Mouse (Mus musculus) brain, embryonic 14.5 days (tissue): Measurements from ENCODE around the gene Nubpl. TPM values are rescaled to one million over a fixed set of nuclear protein-coding genes. Genes with fewer than 3 reads are reported as not detected.
A peak's percentile ranks its signal among the peaks of the same experiment; 100 is the strongest.
"Not testable (repeated sequence)": the region's sequence is repeated elsewhere in the genome, so short reads cannot be mapped to it uniquely, and the experiment has no call there.

Experiments used
- DNase-seq: peaks from one replicate; pipeline ENCODE4 v3.0.0-alpha.2; 2011; ENCODE audit warnings: low read depth
- CTCF ChIP-seq: fragments of 200-500 bp; IDR thresholded peaks from 2 replicates; pipeline ENCODE4 v1.5.1; 2012; ENCODE audit warnings: inconsistent platforms, mild to moderate bottlenecking, moderate library complexity, borderline replicate concordance; ENCODE audit not compliant: insufficient read depth, insufficient read length; ENCODE audit errors: extremely low read depth
- POLR2A ChIP-seq: fragments of 200-500 bp; IDR thresholded peaks from 2 replicates; pipeline ENCODE4 v1.6.1; 2012; ENCODE audit warnings: mild to moderate bottlenecking, inconsistent platforms, borderline replicate concordance; ENCODE audit not compliant: poor library complexity, insufficient read depth, insufficient read length, severe bottlenecking; ENCODE audit errors: extremely low read depth
- polyA plus RNA-seq: library from polyadenylated mRNA; depleted of rRNA; stranded (reverse); fragments of >200 nt; gene quantifications from 2 replicates; pipeline ENCODE4 v1.2.3, GENCODE M21; 2012; rRNA removed

The Nubpl gene
- polyA plus RNA-seq, result 3.8 and 4.4 TPM in 2 replicates

DNA sequence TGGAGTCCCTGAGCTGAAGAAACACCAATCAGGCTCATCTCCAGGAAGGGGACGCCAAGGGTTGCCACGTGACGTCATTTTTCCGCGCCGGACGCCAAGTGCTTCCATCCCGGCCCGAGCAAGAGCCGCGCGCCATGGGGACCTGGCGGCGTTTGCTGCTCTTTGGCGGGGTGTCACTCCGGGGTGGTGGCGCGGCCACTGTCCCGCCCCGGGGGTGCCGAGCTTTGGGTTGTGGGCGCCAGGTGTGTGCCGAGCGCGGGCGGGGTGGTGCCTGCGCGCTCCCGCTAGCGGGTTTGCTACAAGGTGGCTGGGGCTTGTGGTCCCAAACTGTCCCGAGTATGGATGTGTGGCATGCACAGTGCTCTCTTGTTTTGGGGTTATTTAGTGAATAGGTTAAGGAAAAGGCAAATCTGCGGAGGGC, at the start of gene Nubpl:
Gene Nubpl (plus strand): TSS at position 88 of the 421 bp plus-strand sequence.
- DNase-seq, result peak; percentile 98
- TF ChIP-seq CTCF (no peak), POLR2A (peak; percentile 76; the same call in 1 of the 2 replicates)

DNA sequence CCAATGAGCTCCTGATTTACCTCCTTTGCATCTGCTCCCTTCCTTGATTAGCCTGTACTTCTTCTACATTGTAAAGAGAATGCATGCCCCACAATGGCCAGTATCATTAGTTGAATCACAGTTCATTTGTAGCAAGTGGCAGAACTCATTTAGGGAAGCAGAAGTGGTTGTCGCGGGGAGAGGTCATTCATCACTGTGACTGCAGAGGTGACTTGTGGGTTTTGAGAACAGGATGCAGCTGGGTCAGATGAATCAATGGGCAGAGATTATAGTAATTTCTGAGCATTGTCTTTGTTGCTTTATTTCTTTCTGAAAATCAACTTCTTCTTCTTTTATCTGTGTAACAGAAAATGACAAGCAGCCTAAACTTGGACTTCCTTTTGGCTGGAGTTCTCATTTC, 48.2 kb upstream of the Nubpl start:
- TF ChIP-seq POLR2A (no peak), CTCF (no peak)
- peak; percentile 7 for DNase-seq

DNA sequence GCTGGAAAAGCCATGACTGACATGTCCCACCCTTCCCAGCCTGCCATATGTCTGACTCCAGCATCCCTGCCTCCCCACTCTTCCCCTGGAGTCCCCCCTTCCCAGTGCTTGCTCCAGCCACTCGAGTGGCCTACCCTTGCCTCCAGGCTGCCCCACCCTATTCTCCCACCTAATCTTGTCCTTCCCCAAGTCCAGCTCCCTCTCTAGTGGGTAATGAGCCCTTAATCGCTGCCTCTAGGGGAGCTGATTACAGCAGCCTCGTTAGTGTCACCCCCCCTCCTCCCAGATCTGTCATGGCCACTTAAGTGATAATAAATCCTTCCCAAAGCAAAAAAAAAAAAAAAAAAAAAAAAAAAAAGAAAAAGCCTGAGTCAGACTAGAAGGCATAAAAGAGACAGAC, 18.2 kb upstream of the Nubpl start:
- not testable (repeated sequence) for DNase-seq

DNA sequence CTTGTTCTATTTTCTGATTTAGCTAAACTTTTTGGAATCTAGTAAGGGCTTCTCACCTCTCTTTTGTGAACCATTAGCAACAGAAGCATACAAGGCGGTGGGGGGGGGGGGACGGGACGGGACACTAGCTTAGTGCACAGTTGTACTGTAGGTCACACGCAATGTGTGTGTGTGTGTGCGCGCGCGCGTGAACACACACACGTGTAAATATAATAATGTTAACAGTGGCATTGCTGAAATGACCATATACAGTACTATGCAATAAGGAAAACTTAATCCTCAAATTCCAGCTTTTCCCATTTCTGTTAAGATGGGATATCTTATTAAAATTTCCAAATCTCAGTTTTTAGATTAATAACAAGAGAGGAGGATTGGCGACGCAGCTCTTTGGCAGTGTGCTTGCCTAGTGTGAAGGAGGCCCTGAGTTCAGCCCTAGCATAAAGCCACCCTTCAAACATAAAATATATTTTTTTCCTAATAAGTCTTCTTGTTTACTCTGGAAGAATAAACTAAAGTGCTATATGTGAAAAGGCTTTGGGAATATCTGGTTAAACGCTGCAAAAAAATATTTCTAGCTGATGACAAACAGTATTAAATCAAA, 388 bp upstream of the Nubpl start:
- no peak for TF ChIP-seq CTCF
- no peak for TF ChIP-seq POLR2A
- no peak for DNase-seq

DNA sequence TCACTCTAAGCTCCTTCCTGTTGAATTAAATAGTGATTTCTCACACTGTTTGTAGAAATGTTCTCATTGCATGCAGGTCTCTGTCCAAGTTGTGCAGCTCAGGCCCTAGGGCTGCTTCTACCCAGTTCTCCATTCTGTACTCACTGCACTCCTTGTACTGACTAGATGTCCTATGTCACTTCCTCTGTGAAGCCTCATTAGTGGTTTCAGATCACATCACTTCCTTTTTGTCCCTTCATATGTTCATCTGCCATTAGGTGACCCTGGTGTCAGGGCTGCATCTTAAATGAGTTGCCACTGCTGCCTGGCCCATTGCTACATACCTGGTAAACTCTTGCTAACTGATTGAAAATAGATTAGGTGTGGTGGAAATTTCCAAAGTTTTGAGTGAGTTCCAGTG, 22.7 kb downstream of the Nubpl start:
- DNase-seq, result no peak
- TF ChIP-seq POLR2A (no peak), CTCF (no peak)

DNA sequence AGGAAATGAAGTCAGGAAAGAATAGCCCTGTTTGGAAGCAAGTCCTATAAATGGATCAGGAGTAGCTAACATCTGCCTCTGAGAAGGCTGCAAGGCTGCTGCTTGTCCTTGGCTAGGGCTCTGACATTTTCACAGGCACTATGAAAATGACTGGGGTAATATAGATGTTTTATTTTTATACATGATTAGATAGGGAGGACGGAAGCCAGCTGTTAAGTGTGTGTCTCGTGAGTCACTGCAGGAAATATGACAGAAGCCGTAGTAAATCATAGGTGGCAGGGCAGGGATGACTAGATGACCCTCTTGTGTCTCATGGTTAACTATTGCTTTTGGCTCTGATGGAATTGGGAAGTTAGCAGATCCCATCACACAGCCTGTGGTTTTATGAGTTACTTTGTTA, 28.9 kb downstream of the Nubpl start:
- DNase-seq, result no peak
- TF ChIP-seq CTCF, result no peak
- TF ChIP-seq POLR2A, result no peak

DNA sequence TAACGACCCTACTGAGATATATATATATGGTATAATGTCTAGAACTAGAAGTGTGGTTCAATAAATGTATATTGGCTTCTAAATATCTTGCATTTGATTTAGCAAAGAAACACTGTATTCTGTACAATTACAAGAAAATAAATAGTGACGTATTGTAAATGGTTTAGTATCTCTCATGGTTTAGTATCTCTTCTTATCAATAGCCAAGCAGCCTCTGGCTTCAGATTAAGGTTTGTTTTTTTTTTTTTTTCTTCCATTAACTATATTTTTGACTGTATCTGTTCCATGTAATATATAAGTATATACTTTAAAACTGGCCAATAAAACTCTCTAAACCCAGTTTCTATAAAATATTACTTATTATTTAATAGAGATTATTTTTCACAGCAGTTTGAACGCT, 31.5 kb downstream of the Nubpl start:
- no peak for TF ChIP-seq POLR2A
- no peak for TF ChIP-seq CTCF
- DNase-seq, result no peak

DNA sequence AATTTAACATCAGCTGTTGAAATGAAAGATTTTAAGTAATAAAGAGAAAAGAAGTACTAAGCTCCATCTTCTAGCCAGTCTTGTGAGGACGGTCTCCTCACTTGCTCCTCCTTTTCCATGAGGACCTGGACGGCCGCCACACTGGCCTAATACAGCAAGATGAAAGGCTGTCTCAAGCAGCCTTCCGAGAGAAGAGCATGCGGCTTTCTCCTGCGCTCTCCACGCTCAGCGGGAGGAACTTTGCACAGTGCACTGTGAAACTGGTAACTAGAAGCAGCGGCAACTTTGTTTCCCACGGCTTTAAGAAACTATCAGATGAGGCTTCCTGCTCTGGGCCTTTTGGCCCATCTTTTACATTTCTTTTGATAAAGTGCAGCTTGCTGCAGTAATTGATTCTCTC, 34.7 kb downstream of the Nubpl start:
- no peak for TF ChIP-seq POLR2A
- TF ChIP-seq CTCF, result no peak

DNA sequence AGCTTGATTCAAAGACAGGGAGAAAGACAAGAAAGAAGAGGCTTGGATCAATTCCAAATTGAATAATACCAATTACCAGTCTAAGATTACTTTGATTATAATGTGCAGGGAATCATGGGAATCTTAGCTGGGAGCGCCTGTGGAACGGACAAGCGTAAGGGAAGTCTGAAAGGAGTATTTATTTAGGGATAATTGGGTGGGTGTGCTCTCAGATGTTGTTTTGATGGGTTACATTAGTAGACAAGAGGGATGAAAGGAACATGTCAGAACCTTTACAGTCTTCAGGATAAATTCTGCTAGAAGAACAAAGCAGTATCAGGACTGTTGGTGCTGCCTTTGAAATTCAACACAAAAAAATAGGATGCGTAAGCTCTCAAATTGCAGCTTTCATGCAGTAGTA, 40.8 kb downstream of the Nubpl start:
- no peak for TF ChIP-seq POLR2A
- TF ChIP-seq CTCF, result no peak
- DNase-seq, result peak; percentile 94

More for the DNA sequence above, 34.7 kb downstream of the Nubpl start:
- DNase-seq, result peak; percentile 85

DNA sequence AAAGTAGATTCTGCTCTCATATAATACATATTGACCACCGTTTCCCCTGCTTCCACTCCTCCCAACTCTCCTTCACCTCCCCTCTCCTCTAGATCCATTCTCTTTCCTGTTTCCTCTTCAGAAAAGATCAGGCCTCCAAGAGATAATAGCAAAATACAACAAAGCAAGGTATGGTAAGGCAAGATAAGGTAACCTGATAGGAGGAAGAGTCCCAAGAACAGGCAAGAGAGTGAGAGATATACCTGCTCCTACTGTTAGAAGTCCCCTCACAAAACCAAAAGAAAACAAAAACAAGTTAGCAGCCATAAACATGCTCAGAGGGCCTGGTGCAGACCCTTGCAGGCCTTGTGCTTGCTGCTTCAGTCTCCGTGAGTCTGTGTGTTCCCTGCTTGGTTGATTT, 49.1 kb downstream of the Nubpl start:
- DNase-seq, result no peak

DNA sequence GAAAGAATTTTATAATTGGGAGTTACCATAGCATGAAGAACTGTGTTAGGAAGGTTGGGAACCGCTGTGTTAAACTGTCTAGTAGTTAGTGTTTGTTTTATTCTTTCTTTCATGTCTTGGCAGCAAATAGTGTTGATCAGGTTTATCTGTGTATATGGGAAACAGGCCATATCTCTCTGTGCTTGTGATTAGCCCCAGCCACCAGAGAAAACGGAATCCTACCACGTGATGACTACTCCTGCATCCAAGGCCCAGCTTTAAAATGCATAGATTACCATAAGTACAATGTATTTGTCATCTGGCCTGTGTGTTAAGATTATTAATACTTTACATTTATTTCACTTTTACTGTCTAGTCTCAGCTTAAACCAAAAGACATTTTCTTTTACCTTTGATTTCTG, 51.9 kb downstream of the Nubpl start:
- no peak for DNase-seq
- TF ChIP-seq CTCF, result no peak

More for the DNA sequence above, 49.1 kb downstream of the Nubpl start:
- TF ChIP-seq CTCF, result no peak
- TF ChIP-seq POLR2A, result no peak

DNA sequence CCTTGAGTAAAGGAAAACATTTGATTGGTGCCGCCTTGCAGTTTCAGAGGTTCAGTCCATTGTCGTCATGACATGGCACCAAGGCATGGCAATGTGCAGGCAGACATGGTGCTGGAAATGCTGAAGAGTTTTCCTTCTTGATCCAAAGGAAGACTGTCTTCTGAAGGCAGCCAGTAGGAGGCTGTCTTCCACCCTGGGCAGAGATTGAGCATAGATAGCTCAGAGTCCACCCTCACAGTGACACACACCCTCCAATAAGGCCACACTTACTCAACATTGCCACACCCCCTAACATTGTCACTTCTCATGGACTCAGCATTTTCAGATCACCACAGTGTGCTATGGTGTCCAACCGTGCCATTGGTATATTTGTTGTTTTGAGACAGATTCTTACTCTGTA, 54.5 kb downstream of the Nubpl start:
- no peak for DNase-seq
- TF ChIP-seq CTCF (no peak), POLR2A (no peak)

DNA sequence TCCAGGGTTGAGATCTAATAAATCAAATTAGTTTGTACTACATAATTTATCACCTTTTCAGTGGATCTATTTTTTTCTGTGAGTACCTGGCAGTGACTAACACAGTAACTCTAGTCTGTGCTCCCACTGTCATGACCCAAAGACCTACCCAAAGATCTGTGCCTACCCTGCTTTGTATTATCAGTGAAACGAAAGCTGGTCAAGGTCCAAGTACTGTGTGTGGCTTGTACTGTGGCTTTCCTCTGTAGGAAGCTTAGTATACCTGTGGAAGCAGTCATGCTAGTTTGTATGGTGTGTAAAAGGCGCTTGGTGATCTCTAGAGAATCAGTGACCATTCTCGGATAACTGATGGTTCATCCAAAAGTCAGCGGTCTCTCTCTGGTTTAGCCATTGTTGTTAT, 57.4 kb downstream of the Nubpl start:
- TF ChIP-seq CTCF (no peak), POLR2A (no peak)
- no peak for DNase-seq
